Mouse (Mus musculus): ENCODE data around the gene Ift57.

- TF ChIP-seq CTCF (IDR thresholded peaks at IDR 0.05; ENCODE audit: low read depth): no peak
- no peak for TF ChIP-seq EP300 (IDR thresholded peaks at IDR 0.05; ENCODE audit: low read depth)
Observed at GRCm38 (mm10) chr16:49660111-49660510, 38.9 kb upstream of the Ift57 start.

All from liver, embryonic 14.5 days (tissue).